Mouse (Mus musculus): ENCODE results near the gene Prrx1. TPM values are rescaled to one million over a fixed set of nuclear protein-coding genes. Genes with fewer than 3 reads are reported as not detected.
A peak's percentile ranks its signal among the peaks of the same experiment; 100 is the strongest.

Prrx1 gene
- 6.6 and 7.0 TPM in 2 replicates for polyA plus RNA-seq (2014; fragmentation: Nextera tagmentation; extraction: Ambion mirVana)

- peak within 1 kb of the TSS; percentile 58 for H3K4me3 ChIP-seq (ENCODE audit: low read length)
- peaks cover 39% of the 10 kb centered on the region for H3K27me3 ChIP-seq (ENCODE audit: control insufficient read depth, insufficient read depth, low read length)
- peaks cover 11% of the 10 kb centered on the region; the same call in 1 of the 2 replicates for H3K4me1 ChIP-seq (ENCODE audit: control insufficient read depth, insufficient read depth, low read length)
- WGBS = under 1% methylated on average over 17 of the region's 17 CpGs
- no peaks in the 10 kb centered on the region for H3K36me3 ChIP-seq (ENCODE audit: control insufficient read depth, insufficient read depth, low read length)
- peak within 1 kb of the TSS; percentile 69 for H3K27ac ChIP-seq (ENCODE audit: low read depth, low read length)
- peak; percentile 10; the same call in 1 of the 2 replicates for ATAC-seq (ENCODE audit: low FRiP score, low TSS enrichment)
- H3K9me3 ChIP-seq (ENCODE audit: control insufficient read depth, low read length) = no peaks in the 10 kb centered on the region
- peak within 1 kb of the TSS; percentile 69 for H3K9ac ChIP-seq (ENCODE audit: low read depth, low read length)
- peak within 1 kb of the TSS; percentile 84 for H3K4me2 ChIP-seq (replicated peaks; ENCODE audit: low read depth, low read length)
Observed at GRCm38 (mm10) chr1:163313101-163313773, at the start of gene Prrx1. TSS of gene Prrx1 (minus strand) at chr1:163313710.

GRCm38 (mm10) chr1:163362202-163362601 is 48.7 kb upstream of the Prrx1 start:
- no peak overlapping the region for H3K4me2 ChIP-seq (replicated peaks; ENCODE audit: low read depth, low read length)
- 80% methylated on average over 8 of the region's 8 CpGs for WGBS

GRCm38 (mm10) chr1:163361376-163361775 is 47.9 kb upstream of the Prrx1 start:
- Histone ChIP-seq H3K9ac (ENCODE audit: low read depth, low read length) (no peak overlapping the region), H3K27me3 (ENCODE audit: control insufficient read depth, insufficient read depth, low read length) (no peaks in the 10 kb centered on the region), H3K4me2 (replicated peaks; ENCODE audit: low read depth, low read length) (no peak overlapping the region), H3K27ac (ENCODE audit: low read depth, low read length) (no peak overlapping the region), H3K9me3 (ENCODE audit: control insufficient read depth, low read length) (no peaks in the 10 kb centered on the region), H3K36me3 (ENCODE audit: control insufficient read depth, insufficient read depth, low read length) (no peaks in the 10 kb centered on the region), H3K4me1 (ENCODE audit: control insufficient read depth, insufficient read depth, low read length) (no peaks in the 10 kb centered on the region; the same call in 1 of the 2 replicates), H3K4me3 (ENCODE audit: low read length) (no peak overlapping the region)
- ATAC-seq (ENCODE audit: low FRiP score, low TSS enrichment) = 0 out of 2 replicates have a peak, but pooled peaks have one; percentile 24
- WGBS = 57% methylated on average over 5 of the region's 5 CpGs

More at GRCm38 (mm10) chr1:163362202-163362601, 48.7 kb upstream of the Prrx1 start:
- Histone ChIP-seq H3K27me3 (ENCODE audit: control insufficient read depth, insufficient read depth, low read length) (no peaks in the 10 kb centered on the region), H3K9me3 (ENCODE audit: control insufficient read depth, low read length) (no peaks in the 10 kb centered on the region), H3K36me3 (ENCODE audit: control insufficient read depth, insufficient read depth, low read length) (no peaks in the 10 kb centered on the region), H3K9ac (ENCODE audit: low read depth, low read length) (no peak overlapping the region), H3K27ac (ENCODE audit: low read depth, low read length) (no peak overlapping the region), H3K4me1 (ENCODE audit: control insufficient read depth, insufficient read depth, low read length) (no peaks in the 10 kb centered on the region), H3K4me3 (ENCODE audit: low read length) (no peak overlapping the region)
- no peak for ATAC-seq (ENCODE audit: low FRiP score, low TSS enrichment)

- peaks cover 4% of the 10 kb centered on the region; the same call in 1 of the 2 replicates for H3K4me1 ChIP-seq (ENCODE audit: control insufficient read depth, insufficient read depth, low read length)
- ATAC-seq (ENCODE audit: low FRiP score, low TSS enrichment) = no peak
- WGBS = 57% methylated on average over 6 of the region's 6 CpGs
- H3K27ac ChIP-seq (ENCODE audit: low read depth, low read length) = no peak overlapping the region
- H3K9ac ChIP-seq (ENCODE audit: low read depth, low read length) = no peak overlapping the region
- H3K9me3 ChIP-seq (ENCODE audit: control insufficient read depth, low read length) = no peaks in the 10 kb centered on the region
- H3K4me3 ChIP-seq (ENCODE audit: low read length) = no peak overlapping the region
- H3K4me2 ChIP-seq (replicated peaks; ENCODE audit: low read depth, low read length) = no peak overlapping the region
- no peaks in the 10 kb centered on the region for H3K27me3 ChIP-seq (ENCODE audit: control insufficient read depth, insufficient read depth, low read length)
- H3K36me3 ChIP-seq (ENCODE audit: control insufficient read depth, insufficient read depth, low read length) = no peaks in the 10 kb centered on the region
Observed at GRCm38 (mm10) chr1:163360796-163361195, 47.3 kb upstream of the Prrx1 start.

GRCm38 (mm10) chr1:163359521-163359920 is 46.0 kb upstream of the Prrx1 start:
- 94% methylated on average over 3 of the region's 3 CpGs for WGBS
- Histone ChIP-seq H3K9me3 (ENCODE audit: control insufficient read depth, low read length) (no peaks in the 10 kb centered on the region), H3K27me3 (ENCODE audit: control insufficient read depth, insufficient read depth, low read length) (no peaks in the 10 kb centered on the region), H3K4me2 (replicated peaks; ENCODE audit: low read depth, low read length) (no peak overlapping the region), H3K9ac (ENCODE audit: low read depth, low read length) (no peak overlapping the region), H3K36me3 (ENCODE audit: control insufficient read depth, insufficient read depth, low read length) (no peaks in the 10 kb centered on the region), H3K4me1 (ENCODE audit: control insufficient read depth, insufficient read depth, low read length) (peaks cover 7% of the 10 kb centered on the region; the same call in 1 of the 2 replicates), H3K4me3 (ENCODE audit: low read length) (no peak overlapping the region), H3K27ac (ENCODE audit: low read depth, low read length) (no peak overlapping the region)
- no peak for ATAC-seq (ENCODE audit: low FRiP score, low TSS enrichment)

- no peaks in the 10 kb centered on the region for H3K36me3 ChIP-seq (ENCODE audit: control insufficient read depth, insufficient read depth, low read length)
- H3K9me3 ChIP-seq (ENCODE audit: control insufficient read depth, low read length) = no peaks in the 10 kb centered on the region
- 30% methylated on average over 7 of the region's 7 CpGs for WGBS
- H3K27ac ChIP-seq (ENCODE audit: low read depth, low read length) = no peak overlapping the region
- no peak overlapping the region for H3K4me2 ChIP-seq (replicated peaks; ENCODE audit: low read depth, low read length)
- H3K4me3 ChIP-seq (ENCODE audit: low read length) = no peak overlapping the region
- ATAC-seq (ENCODE audit: low FRiP score, low TSS enrichment) = no peak
- no peak overlapping the region for H3K9ac ChIP-seq (ENCODE audit: low read depth, low read length)
- peaks cover 7% of the 10 kb centered on the region; the same call in 1 of the 2 replicates for H3K4me1 ChIP-seq (ENCODE audit: control insufficient read depth, insufficient read depth, low read length)
- H3K27me3 ChIP-seq (ENCODE audit: control insufficient read depth, insufficient read depth, low read length) = no peaks in the 10 kb centered on the region
Observed at GRCm38 (mm10) chr1:163358165-163358564, 44.7 kb upstream of the Prrx1 start.

GRCm38 (mm10) chr1:163357733-163358132 is 44.2 kb upstream of the Prrx1 start:
- no peaks in the 10 kb centered on the region for H3K9me3 ChIP-seq (ENCODE audit: control insufficient read depth, low read length)
- no peak overlapping the region for H3K9ac ChIP-seq (ENCODE audit: low read depth, low read length)
- H3K4me1 ChIP-seq (ENCODE audit: control insufficient read depth, insufficient read depth, low read length) = peaks cover 7% of the 10 kb centered on the region; the same call in 1 of the 2 replicates
- H3K27me3 ChIP-seq (ENCODE audit: control insufficient read depth, insufficient read depth, low read length) = no peaks in the 10 kb centered on the region
- no peaks in the 10 kb centered on the region for H3K36me3 ChIP-seq (ENCODE audit: control insufficient read depth, insufficient read depth, low read length)
- H3K4me3 ChIP-seq (ENCODE audit: low read length) = no peak overlapping the region
- H3K4me2 ChIP-seq (replicated peaks; ENCODE audit: low read depth, low read length) = no peak overlapping the region
- H3K27ac ChIP-seq (ENCODE audit: low read depth, low read length) = no peak overlapping the region
- ATAC-seq (ENCODE audit: low FRiP score, low TSS enrichment) = no peak
- 23% methylated on average over 6 of the region's 6 CpGs for WGBS

GRCm38 (mm10) chr1:163356167-163356566 is 42.7 kb upstream of the Prrx1 start:
- WGBS = 22% methylated on average over 4 of the region's 4 CpGs
- no peak overlapping the region for H3K9ac ChIP-seq (ENCODE audit: low read depth, low read length)
- no peaks in the 10 kb centered on the region for H3K9me3 ChIP-seq (ENCODE audit: control insufficient read depth, low read length)
- H3K4me1 ChIP-seq (ENCODE audit: control insufficient read depth, insufficient read depth, low read length) = peaks cover 7% of the 10 kb centered on the region; the same call in 1 of the 2 replicates
- H3K27ac ChIP-seq (ENCODE audit: low read depth, low read length) = no peak overlapping the region
- H3K4me2 ChIP-seq (replicated peaks; ENCODE audit: low read depth, low read length) = no peak overlapping the region
- no peaks in the 10 kb centered on the region for H3K27me3 ChIP-seq (ENCODE audit: control insufficient read depth, insufficient read depth, low read length)
- no peak overlapping the region for H3K4me3 ChIP-seq (ENCODE audit: low read length)
- ATAC-seq (ENCODE audit: low FRiP score, low TSS enrichment) = no peak
- H3K36me3 ChIP-seq (ENCODE audit: control insufficient read depth, insufficient read depth, low read length) = no peaks in the 10 kb centered on the region

- no peaks in the 10 kb centered on the region for H3K27me3 ChIP-seq (ENCODE audit: control insufficient read depth, insufficient read depth, low read length)
- no peak overlapping the region for H3K27ac ChIP-seq (ENCODE audit: low read depth, low read length)
- no peaks in the 10 kb centered on the region for H3K36me3 ChIP-seq (ENCODE audit: control insufficient read depth, insufficient read depth, low read length)
- WGBS = 5% methylated on average over 3 of the region's 3 CpGs
- H3K4me2 ChIP-seq (replicated peaks; ENCODE audit: low read depth, low read length) = no peak overlapping the region
- no peak for ATAC-seq (ENCODE audit: low FRiP score, low TSS enrichment)
- no peaks in the 10 kb centered on the region for H3K9me3 ChIP-seq (ENCODE audit: control insufficient read depth, low read length)
- H3K4me1 ChIP-seq (ENCODE audit: control insufficient read depth, insufficient read depth, low read length) = peaks cover 7% of the 10 kb centered on the region; the same call in 1 of the 2 replicates
- H3K4me3 ChIP-seq (ENCODE audit: low read length) = no peak overlapping the region
- H3K9ac ChIP-seq (ENCODE audit: low read depth, low read length) = no peak overlapping the region
Observed at GRCm38 (mm10) chr1:163355626-163356156, 42.2 kb upstream of the Prrx1 start.
